Mouse (Mus musculus) olfactory bulb, adult 2 months (tissue): ENCODE results near the gene Cd47.

ENCODE experiments used
- CTCF ChIP-seq: fragments of 200-500 bp; IDR thresholded peaks from 2 replicates; pipeline ENCODE4 v1.5.1; 2012; ENCODE audit warnings: low read depth, mild to moderate bottlenecking, low read length, moderate library complexity; ENCODE audit not compliant: insufficient read depth
- POLR2A ChIP-seq: fragments of 200-500 bp; IDR thresholded peaks from 2 replicates; pipeline ENCODE4 v1.6.1; 2012; ENCODE audit warnings: mild to moderate bottlenecking, low read depth, low read length, moderate library complexity; ENCODE audit not compliant: insufficient read depth

DNA sequence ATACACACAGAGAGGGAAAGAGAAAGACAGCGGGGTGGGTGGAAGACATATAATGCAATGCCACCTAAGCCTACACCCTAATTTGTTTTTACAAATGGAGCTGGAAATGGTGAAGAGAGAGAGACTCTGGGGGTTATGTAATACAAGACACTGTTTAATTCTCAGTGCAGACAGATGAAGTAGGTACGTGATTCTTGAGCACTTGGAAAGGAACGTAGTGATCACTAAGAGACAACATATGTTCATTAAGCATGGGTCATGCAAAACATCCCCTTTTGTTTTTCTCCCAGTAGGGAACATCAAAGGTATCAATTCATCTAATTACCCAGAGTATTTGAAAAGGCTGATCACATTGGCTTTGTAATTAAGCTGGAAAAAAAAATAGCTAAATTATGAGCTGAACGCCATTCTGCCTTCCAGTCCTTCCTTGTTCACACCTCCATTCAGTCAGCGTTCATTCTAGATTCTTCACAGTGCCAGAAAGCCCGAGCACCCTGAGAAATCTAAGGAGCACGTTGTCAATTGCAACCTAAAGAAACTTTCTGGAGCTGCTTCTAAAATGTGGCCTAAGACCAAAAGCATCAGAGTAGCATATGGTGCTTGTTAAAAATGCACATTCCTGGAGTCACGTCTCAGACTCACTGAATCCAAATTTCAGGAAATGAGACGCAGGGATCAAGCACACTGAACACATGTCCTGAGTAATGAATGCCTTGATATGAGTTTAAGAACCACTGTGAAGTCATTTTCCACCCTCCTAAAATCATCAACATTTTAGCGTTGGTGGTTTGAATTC lies 12.7 kb downstream of the Cd47 start:
- no peak for TF ChIP-seq CTCF
- no peak for TF ChIP-seq POLR2A
